Mouse (Mus musculus) G1E-ER4 (cell line): ENCODE results near the gene Bag6. TPM values are rescaled to one million over a fixed set of nuclear protein-coding genes. Genes with fewer than 3 reads are reported as not detected.

Source experiments
- GATA1 ChIP-seq: IDR thresholded peaks from one replicate; pipeline ENCODE4 v1.8.0; 2012; ENCODE audit warnings: low read length, inconsistent platforms
- polyA plus RNA-seq: library from polyadenylated mRNA; stranded (reverse); fragments of >175 nt; gene quantifications from 2 replicates; pipeline ENCODE4 v1.2.3, GENCODE M21; 2012

Gene Bag6
- polyA plus RNA-seq, 1 experiment: 826 TPM

- no peak for TF ChIP-seq GATA1
Observed at GRCm38 (mm10) chr17:35168541-35169207, 33.7 kb downstream of the Bag6 start.

GRCm38 (mm10) chr17:35172445-35173234, 37.7 kb downstream of the Bag6 start:
- no peak for TF ChIP-seq GATA1

GRCm38 (mm10) chr17:35173329-35173728, 38.4 kb downstream of the Bag6 start:
- TF ChIP-seq GATA1: no peak

GRCm38 (mm10) chr17:35174201-35174977, 39.4 kb downstream of the Bag6 start:
- no peak for TF ChIP-seq GATA1

GRCm38 (mm10) chr17:35175382-35175781, 40.4 kb downstream of the Bag6 start:
- no peak for TF ChIP-seq GATA1

- TF ChIP-seq GATA1: no peak
Observed at GRCm38 (mm10) chr17:35175968-35176367, 41.0 kb downstream of the Bag6 start, which contains the start of gene Aif1. Aif1 (minus strand) TSS chr17:35176068.

GRCm38 (mm10) chr17:35178528-35178927, 43.5 kb downstream of the Bag6 start:
- no peak for TF ChIP-seq GATA1

GRCm38 (mm10) chr17:35180093-35180492, 45.1 kb downstream of the Bag6 start:
- TF ChIP-seq GATA1: no peak

- TF ChIP-seq GATA1: no peak
Observed at GRCm38 (mm10) chr17:35185639-35186611, 50.9 kb downstream of the Bag6 start.

GRCm38 (mm10) chr17:35186681-35187080, 51.7 kb downstream of the Bag6 start:
- TF ChIP-seq GATA1: no peak

- TF ChIP-seq GATA1: no peak
Observed at GRCm38 (mm10) chr17:35187345-35187744, 52.4 kb downstream of the Bag6 start.

GRCm38 (mm10) chr17:35187959-35188610, 53.1 kb downstream of the Bag6 start, which contains the start of gene Lst1:
Lst1 (minus strand) TSS chr17:35188439.
- TF ChIP-seq GATA1: no peak

- no peak for TF ChIP-seq GATA1
Observed at GRCm38 (mm10) chr17:35189186-35189585, 54.2 kb downstream of the Bag6 start.

GRCm38 (mm10) chr17:35190096-35190495, 55.1 kb downstream of the Bag6 start:
- no peak for TF ChIP-seq GATA1
